Mouse (Mus musculus) liver, adult 2 months (tissue): ENCODE measurements around the gene Slc25a44. TPM values are rescaled to one million over a fixed set of nuclear protein-coding genes. Genes with fewer than 3 reads are reported as not detected.
"Not testable (repeated sequence)": the region's sequence is repeated elsewhere in the genome, so short reads cannot be mapped to it uniquely, and the experiment has no call there.

Experiments used
- DNase-seq: peaks from one replicate; pipeline ENCODE4 v3.0.0-alpha.2; 2011; ENCODE audit warnings: low read depth, low spot score; ENCODE audit errors: extremely low read depth
- H3K27ac ChIP-seq: fragments of 200-500 bp; replicated peaks from 2 replicates; pipeline ENCODE4 v1.5.1; 2012; ENCODE audit warnings: low read depth, mild to moderate bottlenecking, control low read depth, inconsistent platforms, low read length; ENCODE audit not compliant: insufficient read depth
- H3K27me3 ChIP-seq: fragments of 200-500 bp; 2 replicates; pipeline ENCODE4 v1.6.1; 2012; ENCODE audit warnings: mild to moderate bottlenecking, moderate library complexity, low read length, inconsistent platforms; ENCODE audit not compliant: control insufficient read depth, insufficient read depth
- H3K36me3 ChIP-seq: fragments of 200-500 bp; 2 replicates; pipeline ENCODE4 v1.6.1; 2012; ENCODE audit warnings: low read length, inconsistent platforms; ENCODE audit not compliant: control insufficient read depth, insufficient read depth
- H3K4me1 ChIP-seq: fragments of 200-500 bp; 2 replicates; pipeline ENCODE4 v1.6.1; 2011; ENCODE audit warnings: low read length; ENCODE audit not compliant: control insufficient read depth, insufficient read depth
- H3K4me3 ChIP-seq: fragments of 200-500 bp; 2 replicates; pipeline ENCODE4 v1.5.1; 2011; ENCODE audit warnings: low read depth, mild to moderate bottlenecking, control low read depth, low read length, moderate library complexity; ENCODE audit not compliant: insufficient read depth
- H3K79me2 ChIP-seq: fragments of 200-500 bp; 2 replicates; pipeline ENCODE4 v1.6.1; 2012; ENCODE audit warnings: inconsistent platforms, mild to moderate bottlenecking, low read length, moderate library complexity; ENCODE audit not compliant: control insufficient read depth, insufficient read depth
- H3K9ac ChIP-seq: fragments of 200-500 bp; 2 replicates; pipeline ENCODE4 v1.6.1; 2012; ENCODE audit warnings: low read depth, mild to moderate bottlenecking, control low read depth, inconsistent platforms, low read length
- CTCF ChIP-seq: fragments of 200-500 bp; IDR thresholded peaks from 2 replicates; pipeline ENCODE4 v1.5.1; 2011; ENCODE audit warnings: low read depth, low read length, control low read depth
- POLR2A ChIP-seq: fragments of 200-500 bp; IDR thresholded peaks from 2 replicates; pipeline ENCODE4 v1.6.1; 2011; ENCODE audit warnings: low read length, control low read depth; ENCODE audit not compliant: insufficient read depth; ENCODE audit errors: extremely low read depth
- WGBS: fragments of 180-500 bp; shearing (Covaris S2); methylation state at CpG from one replicate; pipeline ENCODE4 v1.1.7; 2018; 5-methylcytosine and 5-hydroxymethylcytosine counted together
- polyA plus RNA-seq: library from polyadenylated mRNA; depleted of rRNA; stranded (reverse); fragments of >200 nt; gene quantifications from 2 replicates; pipeline ENCODE4 v1.2.3, GENCODE M21; 2012
- total RNA-seq: library from RNA; depleted of rRNA; stranded (reverse); fragments of >200 nt; gene quantifications from 2 replicates; pipeline ENCODE4 v1.2.3, GENCODE M21; 2014

Gene Slc25a44
- total and polyA plus RNA-seq, 2 experiments: 28.1 to 57.0 TPM

DNA sequence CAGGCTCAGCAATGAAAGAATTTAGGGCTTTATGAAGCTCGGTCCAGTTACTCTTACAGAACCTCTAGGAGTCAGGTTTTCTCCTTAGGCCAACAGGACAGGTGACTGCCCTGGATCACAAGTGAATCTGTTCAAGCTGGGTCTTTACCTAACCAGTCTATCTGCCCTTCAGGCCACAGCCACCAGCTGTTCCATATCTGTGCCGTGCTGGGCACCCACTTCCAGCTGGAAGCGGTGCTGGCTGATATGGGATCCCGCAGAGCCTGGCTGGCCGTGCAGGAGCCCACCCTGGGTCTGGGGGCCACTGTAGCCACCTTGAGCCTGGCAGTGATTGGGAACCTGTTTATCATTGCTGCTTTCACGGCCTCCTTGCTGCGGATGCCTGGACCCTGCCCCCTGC, 57.4 kb downstream of the Slc25a44 start:
- 56% methylated on average over 3 of the region's 7 CpGs for WGBS
- not testable (repeated sequence) for H3K4me1 ChIP-seq, H3K27me3 ChIP-seq

DNA sequence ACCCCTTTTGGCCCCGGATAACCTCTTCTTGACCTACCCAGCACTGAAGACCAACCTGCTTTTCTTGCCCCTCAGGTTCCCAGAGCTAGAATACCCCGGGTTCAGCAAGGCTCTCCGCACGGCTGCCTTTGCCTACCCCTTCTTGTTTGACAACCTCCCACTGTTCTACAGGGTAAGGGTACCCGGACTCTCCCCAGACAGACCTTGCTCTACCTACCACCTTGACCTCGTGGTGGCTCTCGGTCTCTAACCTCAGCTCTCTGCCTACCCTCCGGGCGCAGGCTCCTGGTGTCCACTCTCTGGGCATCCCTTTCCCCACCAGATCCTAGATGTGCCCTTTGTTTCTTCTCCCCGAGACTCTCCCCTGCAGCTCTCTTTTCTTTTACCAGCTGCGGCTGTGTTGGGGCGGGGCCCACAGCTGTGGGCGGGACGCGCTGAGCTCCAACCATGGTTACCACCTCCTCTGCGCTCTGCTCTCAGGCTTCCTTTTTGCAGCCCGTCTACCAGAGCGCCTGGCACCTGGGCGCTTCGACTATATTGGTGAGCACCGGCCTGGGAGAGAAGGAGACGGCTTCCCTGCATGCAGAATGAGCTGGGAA, 58.0 kb downstream of the Slc25a44 start:
- not testable (repeated sequence) for DNase-seq, H3K36me3 ChIP-seq, H3K79me2 ChIP-seq, H3K27ac ChIP-seq, H3K9ac ChIP-seq, H3K4me3 ChIP-seq, H3K4me1 ChIP-seq, H3K27me3 ChIP-seq
- WGBS: 10% methylated on average over 22 of the region's 22 CpGs

More for the DNA sequence above, 57.4 kb downstream of the Slc25a44 start:
- not testable (repeated sequence) for H3K27ac ChIP-seq, H3K4me3 ChIP-seq, DNase-seq, H3K9ac ChIP-seq, H3K79me2 ChIP-seq, H3K36me3 ChIP-seq

- Histone ChIP-seq H3K79me2 (no peaks in the 10 kb centered on the region), H3K4me1 (no peaks in the 10 kb centered on the region), H3K27ac (no peak overlapping the region), H3K9ac (no peak overlapping the region), H3K36me3 (peaks cover 1% of the 10 kb centered on the region; the same call in 1 of the 2 replicates), H3K27me3 (peaks cover 7% of the 10 kb centered on the region; the same call in 1 of the 2 replicates), H3K4me3 (no peak overlapping the region)
- DNase-seq: no peak
- WGBS: 47% methylated on average over 34 of the region's 34 CpGs
- no peak for TF ChIP-seq POLR2A
- TF ChIP-seq CTCF: no peak
Observed at GRCm38 (mm10) chr3:88365705-88366361, 59.1 kb downstream of the Slc25a44 start.

GRCm38 (mm10) chr3:88364337-88364736, 60.6 kb downstream of the Slc25a44 start, which contains the start of gene Paqr6:
Paqr6 (plus strand) TSS chr3:88364584.
- DNase-seq: no peak
- peaks cover 13% of the 10 kb centered on the region; the same call in 1 of the 2 replicates for H3K36me3 ChIP-seq
- H3K9ac ChIP-seq: no peak within 1 kb of the TSS
- peaks cover 7% of the 10 kb centered on the region; the same call in 1 of the 2 replicates for H3K27me3 ChIP-seq
- TF ChIP-seq CTCF (no peak), POLR2A (no peak)
- WGBS: 13% methylated on average over 16 of the region's 16 CpGs
- H3K4me1 ChIP-seq: no peaks in the 10 kb centered on the region
- no peak within 1 kb of the TSS for H3K4me3 ChIP-seq
- no peak within 1 kb of the TSS for H3K27ac ChIP-seq
- H3K79me2 ChIP-seq: no peaks in the 10 kb centered on the region

DNA sequence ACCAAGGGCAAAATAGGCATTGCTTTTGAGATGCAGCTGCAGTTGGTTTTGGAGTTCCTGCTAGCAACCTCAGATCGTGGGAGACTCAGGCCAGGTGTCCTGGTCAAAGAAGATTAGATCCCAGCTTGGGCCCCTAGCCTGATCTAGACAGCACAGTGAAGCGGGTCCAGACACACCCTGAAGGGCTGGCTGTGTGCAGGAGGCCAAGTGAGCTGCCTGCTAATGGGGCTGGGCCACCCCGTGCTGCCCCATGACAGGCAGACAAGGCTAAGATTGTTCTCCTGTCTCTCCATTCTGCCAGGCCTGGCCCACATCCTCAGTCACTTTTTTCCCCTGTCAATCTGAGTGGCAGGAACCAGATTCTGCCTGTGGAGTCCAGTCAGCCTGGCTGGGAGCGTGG, 61.2 kb downstream of the Slc25a44 start:
- Histone ChIP-seq H3K9ac (no peak overlapping the region), H3K4me3 (no peak overlapping the region), H3K27ac (no peak overlapping the region), H3K27me3 (peaks cover 7% of the 10 kb centered on the region; the same call in 1 of the 2 replicates), H3K4me1 (no peaks in the 10 kb centered on the region), H3K79me2 (no peaks in the 10 kb centered on the region), H3K36me3 (peaks cover 18% of the 10 kb centered on the region; the same call in 1 of the 2 replicates)
- 80% methylated on average over 4 of the region's 4 CpGs for WGBS
- no peak for DNase-seq
- TF ChIP-seq CTCF: no peak
- TF ChIP-seq POLR2A: no peak

DNA sequence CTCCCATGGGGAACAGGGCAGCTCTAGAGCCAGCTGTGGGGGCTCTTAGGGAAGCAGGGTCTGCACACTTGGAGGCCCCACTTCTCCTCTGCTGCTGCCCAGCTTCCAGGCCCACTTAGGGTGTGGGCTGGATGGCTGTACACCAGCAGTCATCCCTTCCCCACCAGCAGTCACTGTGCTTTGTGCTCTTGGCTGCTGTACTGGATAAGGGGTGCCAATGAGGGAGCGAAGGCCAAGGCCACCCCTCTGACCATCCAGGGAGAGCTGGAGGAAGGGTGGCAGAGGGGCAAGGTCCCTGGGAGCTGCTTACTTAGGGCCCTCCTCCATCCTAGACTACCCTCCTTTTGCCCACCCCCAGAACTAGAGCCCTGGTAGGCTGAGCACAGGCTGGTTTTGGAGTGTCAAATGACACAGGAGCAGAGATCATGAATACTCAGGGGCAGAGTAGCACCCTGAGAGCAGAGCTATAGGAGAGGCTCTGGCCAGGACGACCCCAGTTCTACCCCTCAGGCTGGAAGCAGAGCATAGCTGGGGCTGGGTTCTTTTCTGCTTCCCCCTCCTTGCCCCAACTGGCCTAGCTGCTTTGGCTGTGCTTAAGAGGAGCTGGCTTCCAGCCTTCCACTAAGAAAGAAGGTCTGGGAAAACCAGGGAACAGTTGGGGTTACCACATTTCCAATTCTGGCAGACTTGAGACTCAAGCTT, 63.2 kb downstream of the Slc25a44 start:
- Histone ChIP-seq H3K27me3 (peaks cover 7% of the 10 kb centered on the region; the same call in 1 of the 2 replicates), H3K27ac (no peak overlapping the region), H3K4me1 (no peaks in the 10 kb centered on the region), H3K9ac (no peak overlapping the region), H3K4me3 (no peak overlapping the region), H3K36me3 (peaks cover 22% of the 10 kb centered on the region; the same call in 1 of the 2 replicates), H3K79me2 (no peaks in the 10 kb centered on the region)
- DNase-seq: no peak
- WGBS: 82% methylated on average over 2 of the region's 2 CpGs
- TF ChIP-seq CTCF (no peak), POLR2A (no peak)
